Mouse (Mus musculus) monocyte, adult 59 days (primary cell): ENCODE results near the gene Slc34a2. TPM values are rescaled to one million over a fixed set of nuclear protein-coding genes. Genes with fewer than 3 reads are reported as not detected.

ENCODE experiments used
- total RNA-seq, 2 experiments: library from RNA; stranded (reverse); gene quantifications; one replicate each; pipeline ENCODE4 v1.2.4; 2023

The Slc34a2 gene
- total RNA-seq: not detected

GRCm38 (mm10) chr5:53037781-53038180 is at the start of gene Slc34a2:
Gene Slc34a2 (plus strand): TSS chr5:53038081.

Other genes starting within 250 kb of the Slc34a2 start
- gene Anapc4, start 204.1 kb upstream of the Slc34a2 start, total RNA-seq: 10 to 100 TPM; 36.3 to 36.8 TPM
- gene Sel1l3, start 175.8 kb downstream of the Slc34a2 start, total RNA-seq: under 1 TPM in 1 of 2 experiments, not detected in 1; 0.21 TPM
- 10 to 100 TPM; 31.4 to 35.2 TPM for gene Smim20, start 229.0 kb downstream of the Slc34a2 start, total RNA-seq